Mouse (Mus musculus) stomach, postnatal 0 days (tissue): ENCODE results near the gene Plekhg5.

Experiments
- CTCF ChIP-seq: IDR thresholded peaks from 2 replicates; pipeline ENCODE4 v1.5.1; 2016; ENCODE audit warnings: antibody characterized with exemption, low read depth, mild to moderate bottlenecking, moderate library complexity
- EP300 ChIP-seq: optimal IDR thresholded peaks from 2 replicates; pipeline ENCODE3; 2016; ENCODE audit warnings: antibody characterized with exemption

DNA sequence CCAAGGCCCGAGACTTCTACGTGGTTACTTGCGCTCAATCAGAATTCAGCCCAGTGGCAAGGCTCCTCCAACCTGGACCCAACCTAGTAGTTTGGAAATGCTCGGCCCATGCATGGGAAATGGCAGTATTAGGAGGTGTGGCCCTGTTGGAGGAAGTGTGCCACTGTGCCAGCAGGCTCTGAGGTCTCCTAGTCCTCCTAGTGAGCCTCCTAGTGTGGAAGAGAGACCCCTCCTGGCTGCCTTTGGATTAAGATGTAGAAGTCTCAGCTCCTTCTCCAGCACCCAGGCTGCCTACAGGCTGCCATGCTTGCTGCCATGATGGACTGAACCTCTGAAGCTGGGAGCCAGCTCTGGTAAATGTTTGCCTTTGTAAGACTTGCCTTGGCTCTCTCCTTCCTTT, 42.3 kb upstream of the Plekhg5 start:
- TF ChIP-seq CTCF (peak; percentile 65), EP300 (no peak)
